Mouse (Mus musculus) kidney, embryonic 14.5 days (tissue): ENCODE measurements around the gene Exosc5. TPM values are rescaled to one million over a fixed set of nuclear protein-coding genes. Genes with fewer than 3 reads are reported as not detected.
A peak's percentile ranks its signal among the peaks of the same experiment; 100 is the strongest.

Experiments used
- ATAC-seq: fragments of 200-750 bp; cut with Nextera tagmentation; 2 replicates; pipeline ENCODE4 v1.8.0; 2017; ENCODE audit warnings: moderate number of reproducible peaks, mild to moderate bottlenecking, moderate TSS enrichment, moderate library complexity; ENCODE audit not compliant: low FRiP score, low TSS enrichment
- H3K27ac ChIP-seq: fragments of 300-500 bp; sonication (generic); 2 replicates; pipeline ENCODE4 v1.5.1; 2014; ENCODE audit warnings: low read depth, mild to moderate bottlenecking, low read length, moderate library complexity, mixed read lengths
- H3K27me3 ChIP-seq: fragments of 300-500 bp; sonication (generic); 2 replicates; pipeline ENCODE4 v1.6.1; 2014; ENCODE audit warnings: mild to moderate bottlenecking, low read length; ENCODE audit not compliant: control insufficient read depth, insufficient read depth
- H3K36me3 ChIP-seq: fragments of 300-500 bp; sonication (generic); 2 replicates; pipeline ENCODE4 v1.6.1; 2014; ENCODE audit warnings: low read length, mixed read lengths; ENCODE audit not compliant: control insufficient read depth, insufficient read depth
- H3K4me1 ChIP-seq: fragments of 300-500 bp; sonication (generic); 2 replicates; pipeline ENCODE4 v1.6.1; 2014; ENCODE audit warnings: low read length, mixed read lengths; ENCODE audit not compliant: control insufficient read depth, insufficient read depth
- H3K4me2 ChIP-seq: fragments of 300-500 bp; sonication (generic); replicated peaks from 2 replicates; pipeline ENCODE4 v1.6.1; 2014; ENCODE audit warnings: low read depth, mild to moderate bottlenecking, low read length
- H3K4me3 ChIP-seq: fragments of 300-500 bp; sonication (generic); 2 replicates; pipeline ENCODE4 v1.5.1; 2014; ENCODE audit warnings: mild to moderate bottlenecking, low read length
- H3K9ac ChIP-seq: fragments of 300-500 bp; sonication (generic); 2 replicates; pipeline ENCODE4 v1.6.1; 2014; ENCODE audit warnings: low read depth, mild to moderate bottlenecking, low read length, moderate library complexity
- H3K9me3 ChIP-seq: fragments of 300-500 bp; sonication (generic); 2 replicates; pipeline ENCODE4 v1.6.1; 2016; ENCODE audit warnings: low read length; ENCODE audit not compliant: control insufficient read depth
- WGBS: fragments of 180-500 bp; shearing (Covaris S2); extraction: QIAGEN DNeasy Blood & Tissue Kit; methylation state at CpG from one replicate; pipeline ENCODE4 v1.1.7; 2014; 5-methylcytosine and 5-hydroxymethylcytosine counted together
- polyA plus RNA-seq: library from polyadenylated mRNA; unstranded; fragments of >200 nt; fragmentation: Nextera tagmentation; extraction: Ambion mirVana; gene quantifications from 2 replicates; pipeline ENCODE4 v1.2.1, GENCODE M21; 2014

Gene Exosc5
- polyA plus RNA-seq, 1 experiment from 2014 or later, result 93.5 TPM

DNA sequence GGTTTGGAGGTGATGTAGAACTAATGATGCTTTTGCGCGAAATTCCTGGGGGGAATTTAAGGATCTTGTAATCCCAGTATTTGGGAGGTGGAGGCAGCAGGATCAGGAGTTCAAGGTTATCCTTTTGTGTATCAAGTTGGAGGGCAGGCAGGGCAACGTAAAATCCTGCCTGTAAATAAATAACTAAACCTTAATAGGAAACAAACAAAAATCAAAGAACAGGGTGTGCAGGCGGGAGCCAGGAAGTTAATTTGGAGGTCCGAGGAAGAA lies 39.3 kb upstream of the Exosc5 start:
- H3K9me3 ChIP-seq, result no peaks in the 10 kb centered on the region
- peak overlapping the region; percentile 61 for H3K9ac ChIP-seq
- ATAC-seq, result no peak
- peak overlapping the region; percentile 63 for H3K4me3 ChIP-seq
- 14% methylated on average over 5 of the region's 5 CpGs for WGBS
- H3K36me3 ChIP-seq, result peaks cover 31% of the 10 kb centered on the region
- H3K27me3 ChIP-seq, result no peaks in the 10 kb centered on the region
- H3K4me2 ChIP-seq, result peak overlapping the region; percentile 67
- no peak overlapping the region; the same call in 1 of the 2 replicates for H3K27ac ChIP-seq
- H3K4me1 ChIP-seq, result peaks cover 7% of the 10 kb centered on the region; the same call in 1 of the 2 replicates

DNA sequence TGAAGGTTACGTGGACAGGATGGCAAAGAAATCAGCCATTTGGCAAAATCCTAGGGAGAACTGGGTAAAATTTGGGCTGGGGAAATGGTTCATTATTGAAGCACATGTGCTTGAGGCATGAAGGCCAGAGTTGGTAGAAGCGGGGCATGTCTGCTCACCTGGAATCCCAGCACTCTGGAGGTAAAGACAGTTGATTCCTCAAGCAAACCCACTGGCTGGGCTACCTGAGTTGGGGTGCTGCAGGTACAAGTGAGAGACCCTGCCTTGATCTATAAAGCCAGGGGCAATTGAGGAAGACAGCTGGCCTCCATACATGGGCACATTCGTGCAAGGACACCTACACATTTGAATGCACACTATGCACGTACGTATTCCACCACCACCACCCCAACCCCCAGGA lies 38.9 kb upstream of the Exosc5 start:
- Histone ChIP-seq H3K9me3 (no peaks in the 10 kb centered on the region), H3K27ac (no peak overlapping the region), H3K4me3 (peak overlapping the region; percentile 63), H3K27me3 (no peaks in the 10 kb centered on the region), H3K4me2 (peak overlapping the region; percentile 67), H3K4me1 (peaks cover 7% of the 10 kb centered on the region; the same call in 1 of the 2 replicates), H3K36me3 (peaks cover 36% of the 10 kb centered on the region), H3K9ac (no peak overlapping the region)
- no peak for ATAC-seq
- WGBS, result 90% methylated on average over 5 of the region's 5 CpGs

DNA sequence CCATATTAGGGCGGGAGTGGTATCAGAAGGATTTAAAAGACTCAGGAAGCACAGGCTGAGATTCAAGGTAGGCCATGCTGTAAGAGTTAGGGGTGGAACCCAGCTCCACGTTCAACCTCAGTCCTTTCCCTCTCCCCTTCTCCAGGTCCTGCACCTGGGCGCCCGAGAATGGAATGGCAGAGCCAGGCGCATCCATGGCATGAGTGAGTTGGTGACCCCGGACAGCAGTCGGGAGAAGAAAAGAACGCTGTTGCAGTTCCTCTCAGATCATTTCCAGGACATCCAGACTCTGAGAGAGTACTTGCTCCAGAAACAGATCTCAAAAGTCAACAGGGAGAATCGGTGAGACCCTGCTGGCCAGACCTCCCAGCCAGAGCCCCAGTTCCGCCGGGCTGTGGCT lies 38.2 kb upstream of the Exosc5 start:
- no peak overlapping the region for H3K9ac ChIP-seq
- WGBS, result 93% methylated on average over 11 of the region's 11 CpGs
- peaks cover 36% of the 10 kb centered on the region for H3K36me3 ChIP-seq
- no peak overlapping the region for H3K4me2 ChIP-seq
- no peak overlapping the region for H3K4me3 ChIP-seq
- H3K4me1 ChIP-seq, result peaks cover 7% of the 10 kb centered on the region; the same call in 1 of the 2 replicates
- H3K9me3 ChIP-seq, result no peaks in the 10 kb centered on the region
- no peak overlapping the region for H3K27ac ChIP-seq
- H3K27me3 ChIP-seq, result no peaks in the 10 kb centered on the region
- no peak for ATAC-seq

DNA sequence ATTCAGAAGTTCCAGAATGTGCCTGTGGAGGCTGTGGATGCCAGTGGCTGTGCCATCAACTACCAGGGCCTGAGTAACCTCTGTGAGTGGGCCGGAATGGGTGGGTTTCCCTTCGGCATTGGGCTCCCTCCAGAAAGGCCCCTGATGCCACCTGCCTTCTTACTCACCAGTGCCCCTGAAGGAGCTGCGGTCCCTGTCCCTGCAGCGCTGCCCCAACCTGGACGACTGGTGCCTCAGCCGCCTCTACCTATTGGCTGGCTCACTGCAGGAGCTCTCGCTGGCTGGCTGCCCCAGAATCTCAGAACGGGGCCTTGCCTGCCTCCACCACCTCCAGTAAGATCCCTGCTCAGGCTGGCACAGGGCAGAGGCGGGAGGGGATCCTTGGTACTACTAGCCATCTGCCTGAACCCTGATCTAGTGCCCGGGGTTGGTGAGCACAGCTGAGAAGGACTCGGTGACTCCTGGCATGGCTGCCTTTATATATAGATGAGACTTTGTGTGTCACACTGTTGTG lies 35.0 kb upstream of the Exosc5 start:
- peaks cover 39% of the 10 kb centered on the region for H3K36me3 ChIP-seq
- ATAC-seq, result no peak
- H3K4me3 ChIP-seq, result no peak overlapping the region
- 91% methylated on average over 11 of the region's 11 CpGs for WGBS
- H3K4me2 ChIP-seq, result no peak overlapping the region
- peaks cover 27% of the 10 kb centered on the region for H3K4me1 ChIP-seq
- no peaks in the 10 kb centered on the region for H3K9me3 ChIP-seq
- H3K27me3 ChIP-seq, result no peaks in the 10 kb centered on the region
- no peak overlapping the region for H3K9ac ChIP-seq
- no peak overlapping the region for H3K27ac ChIP-seq

DNA sequence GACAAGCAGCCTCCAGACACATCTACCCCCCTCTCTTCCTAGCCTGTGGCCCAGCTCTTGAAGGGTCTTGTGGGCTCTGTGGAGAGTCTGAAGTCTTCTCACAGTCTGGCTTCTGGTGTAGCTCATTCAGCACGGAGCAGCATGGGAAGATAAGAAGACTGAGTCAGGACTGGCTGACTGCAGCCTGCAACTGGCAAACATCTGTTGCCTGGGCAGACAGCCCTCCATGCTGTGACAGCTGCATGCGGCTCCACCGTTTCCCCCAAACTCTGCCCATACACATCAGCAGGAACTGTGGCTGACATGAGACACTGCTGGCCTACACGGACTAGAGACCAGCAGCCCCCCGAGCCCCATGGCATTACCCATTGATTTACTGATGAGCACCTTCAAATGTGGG lies 34.1 kb upstream of the Exosc5 start:
- H3K9me3 ChIP-seq, result no peaks in the 10 kb centered on the region
- H3K4me3 ChIP-seq, result no peak overlapping the region
- H3K27me3 ChIP-seq, result no peaks in the 10 kb centered on the region
- no peak overlapping the region for H3K9ac ChIP-seq
- H3K4me1 ChIP-seq, result peaks cover 25% of the 10 kb centered on the region
- ATAC-seq, result no peak
- 82% methylated on average over 5 of the region's 5 CpGs for WGBS
- H3K27ac ChIP-seq, result no peak overlapping the region
- H3K36me3 ChIP-seq, result peaks cover 47% of the 10 kb centered on the region
- no peak overlapping the region for H3K4me2 ChIP-seq

DNA sequence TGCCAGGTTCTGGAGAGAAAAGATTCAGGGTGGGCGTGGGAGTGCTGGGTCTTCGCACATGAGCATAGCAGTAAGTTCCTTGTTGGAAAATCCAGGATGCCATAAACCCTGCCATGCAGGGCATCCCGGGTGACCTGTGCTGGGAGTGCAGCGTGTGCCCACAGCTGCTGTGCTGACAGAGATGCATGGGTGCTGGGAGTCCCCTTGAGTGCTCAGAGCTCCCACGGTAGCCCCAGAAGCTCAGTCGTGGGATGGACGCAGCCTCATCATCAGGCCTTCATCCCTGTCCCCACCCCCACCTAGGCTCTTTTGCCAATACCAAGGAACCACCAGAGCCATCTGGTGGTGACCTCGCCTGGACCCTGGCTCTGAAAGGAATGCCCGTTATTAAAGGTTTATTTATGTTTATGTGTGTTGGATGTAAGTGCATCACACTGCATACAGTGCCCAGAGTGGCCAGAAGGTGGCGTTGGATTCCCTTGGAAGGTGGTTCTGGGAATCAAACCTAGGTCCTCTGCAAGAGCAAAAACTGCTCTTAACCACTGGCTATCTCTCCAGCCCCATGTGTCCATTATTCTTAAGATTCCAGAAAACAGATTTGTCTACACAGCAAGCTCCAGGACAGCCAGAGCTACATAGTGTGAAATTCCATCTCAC lies 33.2 kb upstream of the Exosc5 start:
- H3K9ac ChIP-seq, result no peak overlapping the region
- H3K36me3 ChIP-seq, result peaks cover 56% of the 10 kb centered on the region
- peak overlapping the region; percentile 59; the same call in 1 of the 2 replicates for H3K27ac ChIP-seq
- H3K4me3 ChIP-seq, result no peak overlapping the region
- H3K4me1 ChIP-seq, result peaks cover 20% of the 10 kb centered on the region; the same call in 1 of the 2 replicates
- H3K4me2 ChIP-seq, result no peak overlapping the region
- no peaks in the 10 kb centered on the region for H3K9me3 ChIP-seq
- H3K27me3 ChIP-seq, result no peaks in the 10 kb centered on the region
- no peak for ATAC-seq
- 81% methylated on average over 10 of the region's 10 CpGs for WGBS

DNA sequence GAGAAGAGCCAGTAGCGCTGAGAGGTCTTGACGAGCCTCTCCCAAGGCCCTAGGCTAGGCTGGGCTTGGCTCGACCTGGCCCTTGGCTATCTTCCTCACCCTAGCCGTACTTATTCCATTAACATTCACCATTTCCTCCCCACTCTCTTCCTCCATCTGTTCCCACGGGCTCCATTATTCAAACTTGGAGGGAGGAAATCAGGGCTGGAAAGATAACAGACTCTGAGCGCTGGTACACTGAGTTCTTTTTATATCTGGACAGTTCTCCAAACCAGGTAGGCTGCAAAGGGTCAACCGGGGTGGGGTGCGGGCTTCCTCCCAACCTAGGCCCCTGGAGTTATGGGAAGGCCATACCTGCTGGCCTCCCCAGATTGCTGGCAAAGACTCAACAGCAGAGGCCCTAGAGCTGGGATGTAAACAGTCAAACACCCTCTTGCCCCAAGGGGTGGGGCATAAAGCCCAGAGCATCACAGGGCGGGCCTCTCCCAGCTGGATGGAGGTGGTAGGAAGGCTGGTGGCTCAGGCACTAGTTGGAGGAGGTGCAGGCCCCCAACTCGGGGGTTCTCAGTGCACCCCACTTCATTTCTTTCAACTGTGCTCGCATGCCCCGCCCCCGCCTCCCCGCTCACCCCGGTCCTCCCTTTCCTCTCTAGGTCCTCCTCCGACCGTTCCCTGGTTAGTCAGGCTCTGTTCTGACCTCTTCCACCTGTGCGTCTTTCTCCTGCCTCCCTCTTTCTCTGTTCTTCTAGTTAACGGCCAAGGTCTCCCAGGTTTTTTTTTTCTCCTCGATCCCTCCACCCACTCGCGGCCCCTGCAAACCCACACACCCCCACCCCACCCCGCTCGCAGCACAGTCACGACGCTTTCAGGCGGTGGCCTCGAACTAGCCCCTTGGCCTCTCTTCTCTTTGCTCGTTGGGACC lies 32.2 kb upstream of the Exosc5 start, which contains the start of gene B3gnt8:
TSS of gene B3gnt8 (plus strand) at position 146 of the 922 bp plus-strand sequence.
- 12% methylated on average over 29 of the region's 29 CpGs for WGBS
- peak; percentile 45 for ATAC-seq
- peak within 1 kb of the TSS; percentile 59; the same call in 1 of the 2 replicates for H3K27ac ChIP-seq

DNA sequence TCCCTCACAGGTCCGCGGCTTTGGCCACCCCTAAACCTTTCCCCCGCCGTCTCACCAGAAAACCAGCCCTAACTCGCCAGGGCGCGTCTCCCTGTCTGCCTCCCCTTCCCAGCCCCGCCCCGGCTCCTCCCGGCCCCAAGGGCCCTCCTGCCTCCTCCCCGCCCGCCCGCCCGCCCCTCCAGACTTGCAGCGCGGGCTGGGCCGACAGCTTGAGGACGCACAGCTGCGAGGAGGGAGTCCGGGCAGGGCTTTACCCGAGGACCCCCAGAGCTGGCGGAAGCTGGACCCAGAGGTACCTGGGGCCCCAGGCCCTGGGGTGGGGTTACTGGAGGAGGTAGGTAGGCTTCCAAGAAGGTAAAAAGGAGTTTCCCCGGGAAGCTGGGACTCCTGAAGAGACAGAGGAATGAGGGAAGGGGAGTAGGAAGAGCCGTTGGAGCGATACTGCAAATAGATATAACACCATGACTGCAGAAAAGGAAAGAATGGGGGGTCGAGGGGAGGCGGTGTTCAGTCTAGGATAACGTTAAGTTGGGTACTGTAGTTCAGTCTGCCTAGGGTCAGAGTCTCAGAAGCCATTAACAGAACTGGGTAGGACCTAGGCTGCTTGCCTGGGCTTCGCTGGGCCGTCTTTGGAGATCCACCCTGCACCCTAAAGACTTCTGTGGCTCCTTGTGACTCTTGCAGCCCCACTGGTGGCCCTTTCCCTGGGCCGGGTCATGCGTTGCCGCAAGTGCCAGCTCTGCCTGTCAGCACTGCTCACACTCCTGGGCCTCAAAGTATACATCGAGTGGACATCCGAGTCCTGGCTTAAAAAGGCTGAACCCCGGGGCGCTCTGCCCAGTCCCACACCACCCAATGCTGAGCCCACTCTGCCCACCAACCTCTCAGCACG lies 31.3 kb upstream of the Exosc5 start:
- peak; percentile 89 for ATAC-seq
- Histone ChIP-seq H3K27ac (peak overlapping the region; percentile 59; the same call in 1 of the 2 replicates), H3K4me3 (peak overlapping the region; percentile 43), H3K9ac (peak overlapping the region; percentile 64), H3K9me3 (no peaks in the 10 kb centered on the region), H3K4me1 (peaks cover 20% of the 10 kb centered on the region; the same call in 1 of the 2 replicates), H3K36me3 (peaks cover 53% of the 10 kb centered on the region), H3K4me2 (peak overlapping the region; percentile 70), H3K27me3 (no peaks in the 10 kb centered on the region)
- 14% methylated on average over 37 of the region's 38 CpGs for WGBS

More for the DNA sequence above, 32.2 kb upstream of the Exosc5 start, which contains the start of gene B3gnt8:
- Histone ChIP-seq H3K9me3 (no peaks in the 10 kb centered on the region), H3K4me1 (peaks cover 20% of the 10 kb centered on the region; the same call in 1 of the 2 replicates), H3K36me3 (peaks cover 56% of the 10 kb centered on the region), H3K27me3 (no peaks in the 10 kb centered on the region), H3K4me2 (peak within 1 kb of the TSS; percentile 70), H3K9ac (peak within 1 kb of the TSS; percentile 64), H3K4me3 (peak within 1 kb of the TSS; percentile 43)
